Mouse (Mus musculus) CH12.LX (cell line): ENCODE results near the gene Rnf169.

Experiments used
- EP300 ChIP-seq: IDR thresholded peaks from 2 replicates; pipeline ENCODE4 v1.6.1; 2011; ENCODE audit warnings: low read length, improper control_type of control experiment
- RAD21 ChIP-seq: IDR thresholded peaks from 2 replicates; pipeline ENCODE4 v1.6.1; 2011; ENCODE audit warnings: low read depth, mild to moderate bottlenecking, low read length, improper control_type of control experiment, moderate library complexity
- RCOR1 ChIP-seq: conservative IDR thresholded peaks from 2 replicates; pipeline ENCODE4 v1.6.1; 2012; ENCODE audit warnings: low read depth, mild to moderate bottlenecking, inconsistent platforms, low read length, improper control_type of control experiment
- ZNF384 ChIP-seq: IDR thresholded peaks from 2 replicates; pipeline ENCODE4 v1.6.1; 2012; ENCODE audit warnings: low read depth, low read length, improper control_type of control experiment, inconsistent platforms

DNA sequence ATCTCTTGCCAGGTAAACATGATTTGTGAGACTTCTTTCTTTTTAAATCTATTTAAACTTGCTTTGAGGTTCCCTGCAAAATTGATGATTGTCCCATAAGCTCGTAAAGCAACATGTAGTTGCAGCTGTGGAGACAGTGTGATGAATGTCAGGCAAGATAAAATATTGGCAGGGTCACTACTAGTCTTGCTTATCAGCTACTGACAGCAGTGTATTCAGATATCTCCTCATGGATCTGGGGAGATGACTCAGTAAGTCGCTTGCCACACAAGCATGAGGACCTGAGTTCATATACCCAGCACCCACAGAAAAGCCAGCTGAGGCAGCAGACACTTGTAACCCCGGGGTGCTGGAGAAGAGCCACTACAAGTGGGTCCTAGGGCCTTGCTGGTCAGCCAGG is 72.8 kb downstream of the Rnf169 start:
- no peak for TF ChIP-seq EP300
- TF ChIP-seq RCOR1, result no peak
- TF ChIP-seq RAD21, result no peak
- TF ChIP-seq ZNF384, result no peak
